Mouse (Mus musculus) spleen, adult 2 months (tissue): ENCODE results near the gene Scn2a.

Source experiments
- CTCF ChIP-seq: fragments of 200-500 bp; IDR thresholded peaks from 2 replicates; pipeline ENCODE4 v1.5.1; 2011; ENCODE audit warnings: mild to moderate bottlenecking, inconsistent platforms; ENCODE audit not compliant: insufficient read depth, insufficient read length, insufficient replicate concordance; ENCODE audit errors: extremely low read depth
- POLR2A ChIP-seq: fragments of 200-500 bp; IDR thresholded peaks from 2 replicates; pipeline ENCODE4 v1.6.1; 2011; ENCODE audit warnings: low read depth, low read length, inconsistent platforms

- no peak for TF ChIP-seq POLR2A
- no peak for TF ChIP-seq CTCF
Observed at GRCm38 (mm10) chr2:65801054-65801709, 180.6 kb downstream of the Scn2a start.
